Mouse (Mus musculus): ENCODE measurements around the gene Fam71b. TPM values are rescaled to one million over a fixed set of nuclear protein-coding genes. Genes with fewer than 3 reads are reported as not detected.
"Not testable (repeated sequence)": the region's sequence is repeated elsewhere in the genome, so short reads cannot be mapped to it uniquely, and the experiment has no call there.

Fam71b gene
- polyA plus RNA-seq, 1 experiment from 2014 or later: not detected

DNA sequence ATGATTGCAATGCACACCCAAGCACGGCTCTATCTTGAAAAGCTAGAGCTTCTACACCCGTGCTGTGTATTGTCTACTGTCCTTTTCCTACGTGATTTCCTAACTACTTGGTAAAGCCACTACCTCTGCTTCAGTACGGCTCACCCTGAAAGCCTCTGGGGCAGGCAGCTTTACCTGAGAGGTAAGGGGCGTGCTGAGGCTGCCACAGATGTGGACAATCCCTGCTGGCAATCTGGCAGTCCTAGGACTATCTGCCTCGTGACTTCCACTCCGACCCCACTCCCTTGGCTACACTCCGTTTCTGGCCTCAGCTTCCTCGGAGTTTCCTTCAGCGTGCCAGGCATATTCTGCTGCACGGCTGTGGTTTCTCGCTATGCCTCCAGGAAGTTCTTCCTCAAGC is 5.2 kb downstream of the Fam71b start:
- no peak overlapping the region for H3K4me3 ChIP-seq (replicated peaks)
- H3K4me1 ChIP-seq: no peaks in the 10 kb centered on the region
- H3K36me3 ChIP-seq: no peaks in the 10 kb centered on the region
- H3K27me3 ChIP-seq: no peaks in the 10 kb centered on the region
- no peak overlapping the region for H3K4me2 ChIP-seq (replicated peaks)
- H3K27ac ChIP-seq (replicated peaks): no peak overlapping the region
- H3K9me3 ChIP-seq (replicated peaks): no peaks in the 10 kb centered on the region
- H3K9ac ChIP-seq: no peak overlapping the region
- no peak for ATAC-seq (ENCODE audit: insufficient number of reproducible peaks, low FRiP score, low TSS enrichment, low read depth)
- whole genome bisulfite sequencing: 78% methylated on average over 12 of the region's 12 CpGs

DNA sequence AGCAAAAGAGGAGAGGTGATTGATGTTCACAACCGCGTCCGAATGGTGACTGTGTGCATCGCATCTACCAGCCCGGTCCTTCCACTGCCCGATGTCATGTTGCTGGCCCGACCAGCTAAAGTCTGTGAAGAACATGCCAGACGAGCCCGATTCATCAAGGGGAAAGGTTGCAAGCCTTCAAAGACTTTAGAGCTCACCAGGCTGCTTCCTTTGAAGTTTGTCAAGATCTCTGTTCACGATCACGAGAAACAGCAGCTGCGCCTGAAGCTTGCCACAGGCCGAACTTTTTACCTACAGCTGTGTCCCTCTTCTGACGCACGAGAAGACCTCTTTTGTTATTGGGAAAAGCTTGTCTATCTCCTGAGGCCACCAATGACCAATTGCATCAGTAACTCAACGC is 8.6 kb downstream of the Fam71b start:
- no peaks in the 10 kb centered on the region for H3K36me3 ChIP-seq
- no peak overlapping the region for H3K4me2 ChIP-seq (replicated peaks)
- H3K4me3 ChIP-seq (replicated peaks): no peak overlapping the region
- H3K4me1 ChIP-seq: no peaks in the 10 kb centered on the region
- no peak overlapping the region for H3K27ac ChIP-seq (replicated peaks)
- H3K27me3 ChIP-seq: no peaks in the 10 kb centered on the region
- no peaks in the 10 kb centered on the region for H3K9me3 ChIP-seq (replicated peaks)
- no peak for ATAC-seq (ENCODE audit: insufficient number of reproducible peaks, low FRiP score, low TSS enrichment, low read depth)
- 75% methylated on average over 16 of the region's 16 CpGs for WGBS
- H3K9ac ChIP-seq: no peak overlapping the region

DNA sequence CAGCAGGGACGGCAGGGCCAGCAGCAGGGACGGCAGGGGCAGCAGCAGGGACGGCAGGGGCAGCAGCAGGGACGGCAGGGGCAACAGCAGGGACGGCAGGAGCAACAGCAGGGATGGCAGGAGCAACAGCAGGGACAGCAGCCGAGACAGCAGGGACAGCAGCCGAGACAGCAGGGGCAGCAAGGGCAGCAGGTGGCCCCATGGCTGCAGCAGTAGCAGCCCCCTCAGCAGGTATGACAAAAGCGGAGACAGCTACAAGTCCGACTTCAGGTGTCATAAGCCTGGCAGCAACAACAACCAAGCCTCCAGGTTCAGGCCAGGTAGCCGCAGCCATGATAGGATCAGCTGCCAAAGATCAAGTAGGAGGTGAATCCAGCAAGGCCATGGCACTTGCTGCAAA is 10.4 kb downstream of the Fam71b start:
- no peaks in the 10 kb centered on the region for H3K4me1 ChIP-seq
- no peaks in the 10 kb centered on the region for H3K9me3 ChIP-seq (replicated peaks)
- H3K4me2 ChIP-seq (replicated peaks): no peak overlapping the region
- H3K36me3 ChIP-seq: no peaks in the 10 kb centered on the region
- H3K27me3 ChIP-seq: no peaks in the 10 kb centered on the region
- ATAC-seq (ENCODE audit: insufficient number of reproducible peaks, low FRiP score, low TSS enrichment, low read depth): no peak
- H3K4me3 ChIP-seq (replicated peaks): no peak overlapping the region
- no peak overlapping the region for H3K9ac ChIP-seq
- 36% methylated on average over 10 of the region's 10 CpGs for WGBS
- H3K27ac ChIP-seq (replicated peaks): no peak overlapping the region

DNA sequence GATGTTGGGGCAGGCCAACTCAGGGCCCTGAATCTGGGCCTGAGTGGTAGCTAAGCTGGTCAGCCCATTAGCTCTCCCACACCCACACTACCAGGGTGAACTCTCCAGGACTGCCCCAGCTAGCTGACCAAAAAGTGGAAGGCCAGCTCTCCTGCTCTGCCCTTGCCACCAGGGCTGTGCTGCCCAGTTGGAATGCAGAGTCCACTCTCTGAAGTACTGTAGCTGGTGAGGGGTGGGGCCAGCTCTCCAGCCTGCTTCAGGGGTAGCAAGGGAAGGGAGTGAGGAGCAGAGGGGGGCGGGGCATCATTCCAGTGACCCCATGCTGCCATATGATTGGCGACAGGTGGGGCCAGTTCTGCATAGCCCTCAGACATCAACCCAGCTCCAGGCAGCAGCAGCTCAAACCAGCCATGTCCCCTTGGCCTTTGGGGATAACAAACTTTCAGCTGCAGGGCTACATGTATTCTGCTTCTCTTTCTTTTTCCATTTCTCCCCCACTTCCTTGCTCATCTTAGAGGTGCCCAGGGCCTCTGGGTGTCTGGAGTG is 13.7 kb downstream of the Fam71b start:
- Histone ChIP-seq H3K9ac (no peak overlapping the region), H3K4me3 (replicated peaks) (no peak overlapping the region), H3K27me3 (no peaks in the 10 kb centered on the region), H3K27ac (replicated peaks) (no peak overlapping the region), H3K9me3 (replicated peaks) (no peaks in the 10 kb centered on the region), H3K4me1 (no peaks in the 10 kb centered on the region), H3K4me2 (replicated peaks) (no peak overlapping the region), H3K36me3 (no peaks in the 10 kb centered on the region)
- WGBS: 49% methylated on average over 2 of the region's 2 CpGs
- 0 out of 2 replicates have a peak, but pooled peaks have one; percentile 63 for ATAC-seq (ENCODE audit: insufficient number of reproducible peaks, low FRiP score, low TSS enrichment, low read depth)

DNA sequence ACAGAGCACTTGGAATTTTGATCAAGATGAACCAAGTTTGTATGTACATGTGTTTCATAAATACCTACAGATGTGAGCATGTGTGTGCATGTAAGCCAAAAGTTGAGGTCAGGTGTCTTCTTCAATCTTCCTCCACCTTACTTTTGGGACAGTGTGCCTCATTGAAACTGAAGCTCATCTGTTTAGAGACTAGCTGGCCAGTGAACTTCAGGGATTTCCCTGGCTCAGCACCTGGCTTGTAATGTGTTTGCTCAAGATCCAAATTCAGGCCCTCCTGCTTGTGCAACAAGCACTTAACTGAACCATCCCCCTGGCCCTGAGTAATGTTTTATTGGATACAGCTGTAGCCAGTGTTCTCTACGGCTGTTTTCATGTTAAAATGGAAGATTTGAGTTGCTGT is 22.1 kb downstream of the Fam71b start:
- Histone ChIP-seq H3K36me3 (no peaks in the 10 kb centered on the region), H3K27me3 (no peaks in the 10 kb centered on the region), H3K27ac (replicated peaks) (no peak overlapping the region), H3K4me1 (0 out of 2 replicates have a peak, but pooled peaks cover 4% of the 10 kb centered on the region), H3K4me2 (replicated peaks) (no peak overlapping the region), H3K9ac (no peak overlapping the region), H3K4me3 (replicated peaks) (no peak overlapping the region), H3K9me3 (replicated peaks) (no peaks in the 10 kb centered on the region)
- no peak for ATAC-seq (ENCODE audit: insufficient number of reproducible peaks, low FRiP score, low TSS enrichment, low read depth)
- 42% methylated on average over 1 of the region's 1 CpGs for WGBS

DNA sequence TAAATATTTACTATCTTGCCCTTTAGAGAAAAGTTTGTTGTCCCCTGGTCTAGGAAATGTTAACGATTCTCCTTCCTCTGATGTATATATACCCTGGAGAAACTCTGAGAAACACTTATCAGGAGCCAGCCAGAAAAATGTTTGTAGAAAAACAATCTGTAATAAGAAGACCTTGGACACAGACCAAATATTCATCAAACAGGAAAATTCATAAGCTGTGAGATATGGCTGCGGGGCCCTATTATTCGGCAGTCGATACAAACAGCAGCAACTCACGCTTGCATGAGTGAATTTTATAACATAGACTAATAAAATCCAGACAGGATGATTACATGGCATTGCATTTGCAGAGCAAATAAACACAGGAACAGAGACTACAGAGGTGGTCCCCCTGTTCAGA is 22.5 kb downstream of the Fam71b start:
- ATAC-seq (ENCODE audit: insufficient number of reproducible peaks, low FRiP score, low TSS enrichment, low read depth): no peak
- WGBS: 44% methylated on average over 5 of the region's 5 CpGs
- Histone ChIP-seq H3K4me1 (0 out of 2 replicates have a peak, but pooled peaks cover 4% of the 10 kb centered on the region), H3K27ac (replicated peaks) (no peak overlapping the region), H3K36me3 (no peaks in the 10 kb centered on the region), H3K9ac (no peak overlapping the region), H3K4me2 (replicated peaks) (no peak overlapping the region), H3K27me3 (no peaks in the 10 kb centered on the region), H3K9me3 (replicated peaks) (no peaks in the 10 kb centered on the region), H3K4me3 (replicated peaks) (no peak overlapping the region)

DNA sequence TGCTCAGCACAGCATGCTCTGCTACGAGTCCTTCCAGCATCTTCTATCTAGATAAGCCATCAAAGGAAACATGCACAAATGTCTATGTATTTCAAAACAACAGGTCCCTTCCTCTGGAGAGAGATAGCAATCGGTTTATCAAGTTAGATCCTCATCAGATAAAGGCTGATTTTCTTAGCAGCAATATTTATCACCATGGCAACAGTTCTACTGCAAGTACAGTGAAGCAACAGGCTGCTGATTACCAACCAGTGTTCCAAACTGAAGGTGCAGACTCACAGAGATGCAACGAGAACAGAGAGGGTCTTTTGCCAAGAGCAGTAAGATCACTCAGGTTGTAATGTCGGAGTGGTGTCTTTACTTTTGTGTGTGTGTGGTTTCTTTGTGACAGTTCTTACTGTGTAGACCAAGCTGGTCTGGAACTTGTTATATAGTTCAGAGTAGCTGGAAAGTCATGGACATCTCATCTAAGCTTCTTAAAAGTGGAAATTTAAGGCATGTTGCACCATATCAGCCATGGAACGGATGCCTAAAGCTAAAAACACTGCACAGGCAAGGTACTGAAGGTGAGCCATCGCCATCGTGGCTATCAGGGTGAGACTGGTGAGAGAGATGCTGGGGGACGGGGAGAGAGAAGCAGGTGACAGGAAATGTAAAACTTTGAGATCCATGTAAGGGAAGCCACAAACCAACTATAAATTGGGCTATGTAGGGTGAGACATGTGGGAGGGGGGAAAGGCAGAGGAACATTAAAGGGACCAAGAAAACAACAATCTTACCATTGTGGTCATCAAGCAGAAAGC is 24.9 kb downstream of the Fam71b start:
- ATAC-seq (ENCODE audit: insufficient number of reproducible peaks, low FRiP score, low TSS enrichment, low read depth): no peak
- Histone ChIP-seq H3K27me3 (no peaks in the 10 kb centered on the region), H3K9ac (no peak overlapping the region), H3K9me3 (replicated peaks) (no peaks in the 10 kb centered on the region), H3K36me3 (no peaks in the 10 kb centered on the region), H3K4me3 (replicated peaks) (no peak overlapping the region), H3K4me2 (replicated peaks) (no peak overlapping the region), H3K4me1 (0 out of 2 replicates have a peak, but pooled peaks cover 4% of the 10 kb centered on the region), H3K27ac (replicated peaks) (no peak overlapping the region)
- 78% methylated on average over 8 of the region's 8 CpGs for WGBS

DNA sequence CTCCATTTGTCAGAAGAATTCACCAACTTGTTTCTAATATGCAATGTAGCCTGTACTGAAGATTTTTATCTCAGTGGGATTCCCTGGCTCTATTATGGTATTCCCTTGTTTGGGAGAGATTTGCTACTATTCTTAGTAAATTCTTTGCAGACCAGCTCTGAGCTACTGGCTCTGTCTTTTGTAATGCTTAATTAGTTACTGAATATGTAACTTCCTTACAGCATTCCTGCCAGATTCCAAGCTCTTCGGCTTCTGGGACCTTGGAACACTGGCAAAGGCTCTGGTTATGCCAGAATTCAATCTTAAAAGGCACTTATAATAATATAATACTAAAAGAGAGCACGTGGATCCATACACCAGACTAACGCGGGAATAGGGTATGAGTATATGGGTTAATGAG is 31.8 kb downstream of the Fam71b start:
- 38% methylated on average over 4 of the region's 4 CpGs for WGBS
- not testable (repeated sequence) for H3K36me3 ChIP-seq; H3K4me3 ChIP-seq (replicated peaks); H3K27me3 ChIP-seq; H3K9me3 ChIP-seq (replicated peaks); H3K9ac ChIP-seq; H3K4me1 ChIP-seq; ATAC-seq (ENCODE audit: insufficient number of reproducible peaks, low FRiP score, low TSS enrichment, low read depth); H3K4me2 ChIP-seq (replicated peaks); H3K27ac ChIP-seq (replicated peaks)

DNA sequence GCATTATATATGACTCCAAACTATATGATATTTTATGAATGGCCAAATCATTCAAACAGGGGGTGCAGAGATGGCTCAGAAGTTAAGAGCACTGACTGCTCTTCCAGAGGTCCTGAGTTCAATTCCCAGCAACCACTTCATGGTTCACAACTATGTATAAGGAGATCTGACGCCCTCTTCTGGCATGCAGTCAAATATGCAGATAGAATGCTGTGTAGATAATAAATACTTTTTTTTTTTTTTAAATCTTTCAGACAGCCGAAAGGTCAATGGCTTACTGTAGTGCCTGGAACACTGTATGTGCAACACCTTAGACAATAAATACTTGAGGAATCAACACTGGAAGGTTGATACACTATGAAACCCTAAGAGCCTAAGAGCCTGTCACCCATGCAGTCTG is 33.8 kb downstream of the Fam71b start:
- no peaks in the 10 kb centered on the region for H3K4me1 ChIP-seq
- H3K36me3 ChIP-seq: no peaks in the 10 kb centered on the region
- no peak overlapping the region for H3K9ac ChIP-seq
- no peak for ATAC-seq (ENCODE audit: insufficient number of reproducible peaks, low FRiP score, low TSS enrichment, low read depth)
- no peaks in the 10 kb centered on the region for H3K27me3 ChIP-seq
- H3K9me3 ChIP-seq (replicated peaks): no peaks in the 10 kb centered on the region
- H3K4me3 ChIP-seq (replicated peaks): no peak overlapping the region
- H3K4me2 ChIP-seq (replicated peaks): no peak overlapping the region
- 90% methylated on average over 2 of the region's 2 CpGs for WGBS
- no peak overlapping the region for H3K27ac ChIP-seq (replicated peaks)

DNA sequence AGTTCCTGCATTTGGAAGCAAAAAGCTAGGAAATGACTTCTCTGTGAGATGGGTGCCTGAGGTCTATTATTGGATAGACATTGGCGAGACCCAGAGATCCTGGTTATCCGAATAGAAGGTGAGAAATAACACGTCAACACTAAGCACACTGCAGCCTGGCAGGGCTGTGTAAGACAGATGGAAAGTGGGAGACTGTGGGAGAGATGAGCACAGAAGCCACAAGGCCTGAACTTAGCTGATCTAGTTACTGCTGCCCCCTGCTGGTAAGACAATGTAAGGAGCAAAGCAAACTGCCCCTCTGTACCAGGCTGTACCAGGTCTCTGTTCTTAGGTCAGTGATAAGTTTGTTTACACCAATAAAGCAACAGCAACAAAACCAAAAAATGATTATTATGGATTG is 34.8 kb downstream of the Fam71b start:
- peak; percentile 47; the same call in 1 of the 2 replicates for ATAC-seq (ENCODE audit: insufficient number of reproducible peaks, low FRiP score, low TSS enrichment, low read depth)

DNA sequence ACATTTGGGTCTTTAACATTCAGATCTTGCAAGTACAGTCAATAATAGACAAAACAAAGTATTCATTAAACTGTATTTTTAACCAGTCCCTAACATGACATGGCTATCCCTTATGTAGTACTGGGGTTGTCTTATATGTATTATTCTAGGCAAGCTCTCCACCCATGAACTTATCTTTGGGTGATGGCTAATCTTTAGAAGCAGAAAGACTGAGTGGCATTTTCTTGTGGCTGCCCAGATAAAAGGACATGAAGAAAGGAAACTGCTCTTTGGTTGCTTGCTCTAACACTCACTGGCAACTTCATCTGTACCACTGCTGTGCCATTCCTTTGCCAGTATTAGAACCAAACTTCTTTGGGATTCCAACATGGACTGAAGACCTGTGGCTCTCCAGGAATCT is 39.0 kb downstream of the Fam71b start:
- no peak for ATAC-seq (ENCODE audit: insufficient number of reproducible peaks, low FRiP score, low TSS enrichment, low read depth)
- Histone ChIP-seq H3K4me1 (peaks cover 7% of the 10 kb centered on the region; the same call in 1 of the 2 replicates), H3K9ac (no peak overlapping the region), H3K36me3 (0 out of 2 replicates have a peak, but pooled peaks cover 3% of the 10 kb centered on the region), H3K4me2 (replicated peaks) (no peak overlapping the region), H3K9me3 (replicated peaks) (no peaks in the 10 kb centered on the region), H3K27ac (replicated peaks) (no peak overlapping the region), H3K27me3 (no peaks in the 10 kb centered on the region), H3K4me3 (replicated peaks) (no peak overlapping the region)

More for the DNA sequence above, 34.8 kb downstream of the Fam71b start:
- Histone ChIP-seq H3K36me3 (no peaks in the 10 kb centered on the region), H3K4me1 (0 out of 2 replicates have a peak, but pooled peaks cover 3% of the 10 kb centered on the region), H3K9ac (no peak overlapping the region), H3K27me3 (no peaks in the 10 kb centered on the region), H3K4me2 (replicated peaks) (no peak overlapping the region), H3K27ac (replicated peaks) (no peak overlapping the region), H3K4me3 (replicated peaks) (no peak overlapping the region), H3K9me3 (replicated peaks) (no peaks in the 10 kb centered on the region)
- 16% methylated on average over 3 of the region's 3 CpGs for WGBS

Measured in embryonic facial prominence, embryonic 15.5 days (tissue).